Mouse (Mus musculus): ENCODE data around the gene Ncor1.
"Not testable (repeated sequence)": the region's sequence is repeated elsewhere in the genome, so short reads cannot be mapped to it uniquely, and the experiment has no call there.

Ncor1 gene

GRCm38 (mm10) chr11:62458276-62458724 lies at the start of gene Ncor1, which contains the start of gene Pigl:
Ncor1 (minus strand) TSS chr11:62458541.
Pigl (plus strand) TSS chr11:62458460.
- in situ Hi-C loops (cut with MboI; ENCODE audit: unreplicated experiment in 2 of 2) = loop anchor here in 1 of 2 experiments (10.0 kb wide), 1 partner anchor 87 kb away; no protein-coding TSS in a partner anchor

- in situ Hi-C loops (cut with MboI; ENCODE audit: unreplicated experiment in 2 of 2) = no loop called here
Measured at GRCm38 (mm10) chr11:62507683-62508082, 49.3 kb upstream of the Ncor1 start.

GRCm38 (mm10) chr11:62500529-62500928 lies 42.2 kb upstream of the Ncor1 start:
- in situ Hi-C loops (cut with MboI; ENCODE audit: unreplicated experiment in 2 of 2) = no loop called here

GRCm38 (mm10) chr11:62498802-62499201 lies 40.5 kb upstream of the Ncor1 start:
- in situ Hi-C loops (cut with MboI; ENCODE audit: unreplicated experiment in 2 of 2) = loop anchor here in 1 of 2 experiments (5.0 to 10.0 kb wide), 2 partner anchors 102 to 176 kb away; no protein-coding TSS in a partner anchor

GRCm38 (mm10) chr11:62497181-62497580 lies 38.8 kb upstream of the Ncor1 start:
- in situ Hi-C loops (cut with MboI; ENCODE audit: unreplicated experiment in 2 of 2) = loop anchor here in 1 of 2 experiments (5.0 to 10.0 kb wide), 2 partner anchors 100 to 178 kb away; no protein-coding TSS in a partner anchor

GRCm38 (mm10) chr11:62496151-62496715 lies 37.9 kb upstream of the Ncor1 start:
- in situ Hi-C loops (cut with MboI; ENCODE audit: unreplicated experiment in 2 of 2) = loop anchor here in 1 of 2 experiments (5.0 to 10.0 kb wide), 2 partner anchors 99 to 179 kb away; no protein-coding TSS in a partner anchor

- in situ Hi-C loops (cut with MboI; ENCODE audit: unreplicated experiment in 2 of 2) = loop anchor here in 1 of 2 experiments (5.0 to 10.0 kb wide), 2 partner anchors 98 to 179 kb away; no protein-coding TSS in a partner anchor
Measured at GRCm38 (mm10) chr11:62495276-62495801, 37.0 kb upstream of the Ncor1 start.

- in situ Hi-C loops (cut with MboI; ENCODE audit: unreplicated experiment in 2 of 2) = loop anchor here in 1 of 2 experiments (5.0 to 10.0 kb wide), 2 partner anchors 98 to 180 kb away; no protein-coding TSS in a partner anchor
Measured at GRCm38 (mm10) chr11:62494754-62495275, 36.5 kb upstream of the Ncor1 start.

- in situ Hi-C loops (cut with MboI; ENCODE audit: unreplicated experiment in 2 of 2) = loop anchor here in 1 of 2 experiments (10.0 kb wide), 1 partner anchor 181 kb away; no protein-coding TSS in a partner anchor
Measured at GRCm38 (mm10) chr11:62493701-62494100, 35.4 kb upstream of the Ncor1 start.

- in situ Hi-C loops (cut with MboI; ENCODE audit: unreplicated experiment in 2 of 2) = no loop called here
Measured at GRCm38 (mm10) chr11:62487540-62488350, 29.4 kb upstream of the Ncor1 start.

- in situ Hi-C loops (cut with MboI; ENCODE audit: unreplicated experiment in 2 of 2) = no loop called here
Measured at GRCm38 (mm10) chr11:62486949-62487348, 28.6 kb upstream of the Ncor1 start.

- in situ Hi-C loops (cut with MboI; ENCODE audit: unreplicated experiment in 2 of 2) = no loop called here
Measured at GRCm38 (mm10) chr11:62479581-62479980, 21.2 kb upstream of the Ncor1 start.

- in situ Hi-C loops (cut with MboI; ENCODE audit: unreplicated experiment in 2 of 2) = no loop called here
Measured at GRCm38 (mm10) chr11:62478931-62479330, 20.6 kb upstream of the Ncor1 start.

- in situ Hi-C loops (cut with MboI; ENCODE audit: unreplicated experiment in 2 of 2) = no loop called here
Measured at GRCm38 (mm10) chr11:62476156-62476555, 17.8 kb upstream of the Ncor1 start.

GRCm38 (mm10) chr11:62473516-62473915 lies 15.2 kb upstream of the Ncor1 start:
- in situ Hi-C loops (cut with MboI; ENCODE audit: unreplicated experiment in 2 of 2) = no loop called here

- in situ Hi-C loops (cut with MboI; ENCODE audit: unreplicated experiment in 2 of 2) = no loop called here
Measured at GRCm38 (mm10) chr11:62470451-62470850, 12.1 kb upstream of the Ncor1 start.

- in situ Hi-C loops (cut with MboI; ENCODE audit: unreplicated experiment in 2 of 2) = not testable (repeated sequence)
Measured at GRCm38 (mm10) chr11:62467289-62467688, 8.9 kb upstream of the Ncor1 start.

- in situ Hi-C loops (cut with MboI; ENCODE audit: unreplicated experiment in 2 of 2) = no loop called here
Measured at GRCm38 (mm10) chr11:62466546-62466945, 8.2 kb upstream of the Ncor1 start.

- in situ Hi-C loops (cut with MboI; ENCODE audit: unreplicated experiment in 2 of 2) = no loop called here
Measured at GRCm38 (mm10) chr11:62465849-62466248, 7.5 kb upstream of the Ncor1 start.

- in situ Hi-C loops (cut with MboI; ENCODE audit: unreplicated experiment in 2 of 2) = no loop called here
Measured at GRCm38 (mm10) chr11:62464696-62465095, 6.4 kb upstream of the Ncor1 start.
